Comparison of ENCODE assay signal across 13 mouse cellular contexts in the genomic region with DNA sequence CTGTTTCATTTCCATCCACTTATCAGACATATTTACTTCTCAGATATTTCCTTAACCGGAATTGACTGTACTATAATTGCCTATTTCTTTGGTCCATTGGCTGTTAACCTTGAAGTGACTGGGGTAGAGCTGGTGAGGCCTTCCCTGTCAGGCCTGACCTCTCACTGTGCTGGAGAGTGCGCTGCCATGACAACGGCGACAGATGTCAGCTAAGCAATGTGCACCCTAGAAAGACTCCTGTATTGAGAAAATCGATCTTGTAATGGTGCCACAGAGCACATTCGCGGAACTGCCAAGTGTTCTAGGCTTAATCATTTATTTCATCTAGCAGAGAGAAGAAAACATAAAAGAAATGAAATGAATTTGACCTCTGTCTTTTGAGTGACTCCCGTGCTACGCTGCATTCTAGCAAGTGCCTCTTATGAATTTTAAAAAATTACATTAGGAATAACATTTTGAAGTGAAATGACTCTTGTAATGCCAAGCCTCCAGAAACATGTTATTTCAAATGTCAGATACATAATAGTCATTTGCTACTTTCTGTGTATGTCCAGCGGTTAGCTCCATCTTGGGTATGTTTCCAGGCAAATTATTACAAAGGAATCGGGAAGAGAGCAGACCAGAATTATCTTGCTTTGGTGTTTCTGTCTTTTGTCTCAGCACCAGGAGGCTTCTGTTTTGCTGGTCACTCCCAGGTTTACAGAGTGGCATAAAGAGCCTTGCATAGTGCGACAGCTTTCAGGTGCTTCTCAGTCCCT.
DNase-seq lines count a peak whose midpoint lies in the region; ATAC-seq lines count a peak whose summit lies in the region.
"Had no signal": no experiment of that assay in that cellular context is flagged by ENCODE, and none has a peak within 500 bp of the region (broad histone marks: within the 10 kb centered on the region; RNA-seq: fewer than 3 reads in every experiment).

No protein-coding gene starts in this region.

- peak overlapping the region; percentile 82 for H3K27ac ChIP-seq in forebrain, embryonic 12.5 days
- peak overlapping the region; percentile 11; the same call in 1 of the 2 replicates for H3K27ac ChIP-seq in neural tube, embryonic 15.5 days (replicated peaks)
- H3K27ac ChIP-seq in limb, embryonic 10.5 days: no peak overlapping the region
- H3K27ac ChIP-seq: intestine, embryonic 15.5 days had no signal

- no peak overlapping the region for H3K9ac ChIP-seq in forebrain, embryonic 12.5 days
- H3K9ac ChIP-seq in neural tube, embryonic 15.5 days (replicated peaks): no peak overlapping the region
- H3K9ac ChIP-seq: heart, embryonic 12.5 days; intestine, embryonic 15.5 days had no signal

- H3K36me3 ChIP-seq in forebrain, embryonic 12.5 days (replicated peaks): no peaks in the 10 kb centered on the region
- H3K36me3 ChIP-seq in neural tube, embryonic 15.5 days: no peaks in the 10 kb centered on the region
- H3K36me3 ChIP-seq in limb, embryonic 10.5 days: no peaks in the 10 kb centered on the region
- H3K36me3 ChIP-seq: heart, embryonic 12.5 days; intestine, embryonic 15.5 days had no signal

- no peaks in the 10 kb centered on the region for H3K27me3 ChIP-seq in forebrain, embryonic 12.5 days
- no peaks in the 10 kb centered on the region for H3K27me3 ChIP-seq in neural tube, embryonic 15.5 days (replicated peaks)
- no peaks in the 10 kb centered on the region for H3K27me3 ChIP-seq in limb, embryonic 10.5 days (ENCODE audit: low read depth, poor library complexity, severe bottlenecking)
- H3K27me3 ChIP-seq: heart, embryonic 12.5 days; intestine, embryonic 15.5 days had no signal

- H3K4me1 ChIP-seq in forebrain, embryonic 12.5 days: peaks cover 36% of the 10 kb centered on the region
- peaks cover 23% of the 10 kb centered on the region for H3K4me1 ChIP-seq in neural tube, embryonic 15.5 days
- H3K4me1 ChIP-seq in limb, embryonic 10.5 days: peaks cover 37% of the 10 kb centered on the region
- H3K4me1 ChIP-seq: heart, embryonic 12.5 days; megakaryocyte, embryonic 14.5 days had no signal

- DNase-seq in layer of hippocampus, postnatal 10 days (ENCODE audit: low spot score in 2 of 2): peak; percentile 21 to 24
- DNase-seq in layer of hippocampus, postnatal 36 days: no peak
- DNase-seq in mesoderm, embryonic 11.5 days (ENCODE audit: low read depth, low spot score): peak; percentile 67
- no peak for DNase-seq in limb, embryonic 10.5 days (ENCODE audit: low spot score)
- no peak for DNase-seq in spleen, postnatal 14 days (ENCODE audit: low spot score in 2 of 2)
- DNase-seq in frontal cortex, postnatal 14 days (ENCODE audit: low spot score in 2 of 2): no peak

- no peaks in the 10 kb centered on the region for H3K9me3 ChIP-seq in forebrain, embryonic 12.5 days
- no peaks in the 10 kb centered on the region for H3K9me3 ChIP-seq in neural tube, embryonic 15.5 days (replicated peaks)
- no peaks in the 10 kb centered on the region for H3K9me3 ChIP-seq in limb, embryonic 10.5 days (replicated peaks)
- H3K9me3 ChIP-seq: intestine, embryonic 15.5 days had no signal

- 52% methylated on average over 12 of the region's 12 CpGs for WGBS in forebrain, embryonic 12.5 days
- 26% methylated on average over 12 of the region's 12 CpGs for WGBS in neural tube, embryonic 15.5 days
- whole genome bisulfite sequencing in limb, embryonic 10.5 days: 69% methylated on average over 12 of the region's 12 CpGs

- H3K4me2 ChIP-seq in forebrain, embryonic 12.5 days: no peak overlapping the region
- H3K4me2 ChIP-seq in neural tube, embryonic 15.5 days: no peak overlapping the region
- H3K4me2 ChIP-seq: heart, embryonic 12.5 days; intestine, embryonic 15.5 days had no signal

- no peak overlapping the region for H3K4me3 ChIP-seq in forebrain, embryonic 12.5 days (replicated peaks)
- no peak overlapping the region for H3K4me3 ChIP-seq in neural tube, embryonic 15.5 days (replicated peaks)
- H3K4me3 ChIP-seq in limb, embryonic 10.5 days: no peak overlapping the region
- H3K4me3 ChIP-seq: heart, embryonic 12.5 days; intestine, embryonic 15.5 days; megakaryocyte, embryonic 14.5 days had no signal

- peak; percentile 90 for ATAC-seq in forebrain, embryonic 12.5 days (ENCODE audit: low FRiP score)
- peak; percentile 53; the same call in 1 of the 2 replicates for ATAC-seq in neural tube, embryonic 15.5 days (ENCODE audit: low FRiP score)
- ATAC-seq: CD4-positive, CD25-positive, alpha-beta regulatory T cell, adult 4 months; intestine, embryonic 15.5 days; Patski had no signal

Comparison
In these comparisons a context has a peak if more than half of its experiments do, and no peak if none do; other contexts are left out.
1. DNase-seq: peak in layer of hippocampus, postnatal 10 days (2 of 2) and mesoderm, embryonic 11.5 days (single experiment); none in layer of hippocampus, postnatal 36 days (0 of 2), limb, embryonic 10.5 days (single experiment), spleen, postnatal 14 days (0 of 2) and frontal cortex, postnatal 14 days (0 of 2).